Mouse (Mus musculus): ENCODE results near the gene Sumf1. TPM values are rescaled to one million over a fixed set of nuclear protein-coding genes. Genes with fewer than 3 reads are reported as not detected.
A peak's percentile ranks its signal among the peaks of the same experiment; 100 is the strongest.

Gene Sumf1
- total and polyA plus RNA-seq, 2 experiments from 2014 or later: 14.4 to 22.5 TPM

DNA sequence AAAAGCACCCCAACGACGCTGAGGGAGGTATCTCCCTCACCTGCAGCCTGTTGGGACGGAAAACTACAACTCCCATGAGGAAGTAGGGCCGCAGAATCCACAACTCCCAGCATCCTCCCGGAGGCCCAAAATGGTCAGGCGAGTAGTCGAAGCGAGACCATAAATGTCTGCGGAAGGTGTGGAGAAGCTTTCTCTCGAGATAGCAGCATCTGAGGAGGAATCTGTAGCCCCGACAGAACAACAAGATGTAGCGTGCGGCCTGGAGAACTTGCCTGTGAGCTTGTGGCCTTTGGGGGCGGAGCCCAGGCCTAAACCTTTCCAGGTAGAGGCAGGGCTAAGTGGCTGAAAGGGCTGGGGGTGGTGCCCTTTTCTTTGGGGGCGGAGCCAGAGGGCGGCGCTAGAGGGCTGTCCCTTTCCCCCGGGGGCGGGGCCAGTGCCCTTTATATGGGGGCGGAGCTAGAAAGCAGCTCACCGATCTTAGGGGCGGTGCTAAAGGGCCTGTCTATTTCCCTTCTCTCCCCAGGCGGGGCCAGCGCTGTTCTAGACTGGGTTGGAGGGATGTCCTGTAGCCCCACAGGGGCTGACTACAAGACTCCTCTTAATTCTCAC lies 120.4 kb downstream of the Sumf1 start, which contains the start of gene Setmar:
Gene Setmar (plus strand): TSS at position 128 of the 609 bp plus-strand sequence.
- DNase-seq (ENCODE audit: low spot score) (peak; percentile 98), ATAC-seq (peak; percentile 98)
- Histone ChIP-seq H3K9me3 (ENCODE audit: low read length) (no peaks in the 10 kb centered on the region), H3K4me3 (ENCODE audit: low read length) (peak within 1 kb of the TSS; percentile 50), H3K4me1 (ENCODE audit: insufficient read depth, low read length) (no peaks in the 10 kb centered on the region), H3K27me3 (ENCODE audit: insufficient read depth, low read length) (no peaks in the 10 kb centered on the region), H3K27ac (peak within 1 kb of the TSS; percentile 87), H3K9ac (replicated peaks; ENCODE audit: low read length) (peak within 1 kb of the TSS; percentile 58), H3K36me3 (ENCODE audit: insufficient read depth, low read length) (no peaks in the 10 kb centered on the region), H3K4me2 (ENCODE audit: low read depth, low read length) (peak within 1 kb of the TSS; percentile 71)
- TF ChIP-seq CTCF (IDR thresholded peaks at IDR 0.05; ENCODE audit: low read depth): peak; percentile 43; the same call in 1 of the 2 replicates
- under 1% methylated on average over 22 of the region's 24 CpGs for WGBS

DNA sequence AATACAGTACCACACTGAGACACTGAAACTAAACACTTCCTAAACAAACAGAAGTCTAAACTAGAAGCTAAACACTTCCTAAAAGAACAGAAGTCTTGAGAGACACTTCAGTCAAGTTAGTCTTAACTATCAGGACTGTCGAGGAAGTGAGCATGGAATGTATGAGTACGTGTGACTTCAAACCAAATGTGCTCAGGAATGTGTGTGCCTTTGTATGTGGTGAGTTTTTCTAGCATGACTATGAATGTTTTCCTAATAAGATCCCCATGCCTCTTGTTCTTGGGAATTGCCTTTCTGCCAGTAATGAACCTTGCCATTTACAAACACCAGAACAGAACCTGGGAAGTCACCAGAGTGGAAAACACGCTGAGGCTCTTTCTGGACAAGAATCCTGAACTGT lies 124.3 kb downstream of the Sumf1 start:
- no peak overlapping the region for H3K4me3 ChIP-seq (ENCODE audit: low read length)
- no peak overlapping the region for H3K27ac ChIP-seq
- H3K4me2 ChIP-seq (ENCODE audit: low read depth, low read length): no peak overlapping the region
- no peaks in the 10 kb centered on the region for H3K9me3 ChIP-seq (ENCODE audit: low read length)
- no peaks in the 10 kb centered on the region for H3K36me3 ChIP-seq (ENCODE audit: insufficient read depth, low read length)
- DNase-seq (ENCODE audit: low spot score) (no peak), ATAC-seq (no peak)
- H3K4me1 ChIP-seq (ENCODE audit: insufficient read depth, low read length): no peaks in the 10 kb centered on the region
- 79% methylated on average over 3 of the region's 3 CpGs for WGBS
- H3K27me3 ChIP-seq (ENCODE audit: insufficient read depth, low read length): no peaks in the 10 kb centered on the region
- TF ChIP-seq CTCF (IDR thresholded peaks at IDR 0.05; ENCODE audit: low read depth): no peak
- no peak overlapping the region for H3K9ac ChIP-seq (replicated peaks; ENCODE audit: low read length)

- TF ChIP-seq CTCF (IDR thresholded peaks at IDR 0.05; ENCODE audit: low read depth): no peak
- Histone ChIP-seq H3K27me3 (ENCODE audit: insufficient read depth, low read length) (no peaks in the 10 kb centered on the region), H3K4me2 (ENCODE audit: low read depth, low read length) (no peak overlapping the region), H3K27ac (no peak overlapping the region), H3K4me1 (ENCODE audit: insufficient read depth, low read length) (no peaks in the 10 kb centered on the region), H3K36me3 (ENCODE audit: insufficient read depth, low read length) (no peaks in the 10 kb centered on the region), H3K9ac (replicated peaks; ENCODE audit: low read length) (no peak overlapping the region), H3K9me3 (ENCODE audit: low read length) (no peaks in the 10 kb centered on the region), H3K4me3 (ENCODE audit: low read length) (no peak overlapping the region)
- ATAC-seq: no peak
- WGBS: 75% methylated on average over 5 of the region's 5 CpGs
- peak; percentile 9 for DNase-seq (ENCODE audit: low spot score)
These were observed 127.3 kb downstream of the Sumf1 start for GRCm38 (mm10) chr6:108058066-108058465.

DNA sequence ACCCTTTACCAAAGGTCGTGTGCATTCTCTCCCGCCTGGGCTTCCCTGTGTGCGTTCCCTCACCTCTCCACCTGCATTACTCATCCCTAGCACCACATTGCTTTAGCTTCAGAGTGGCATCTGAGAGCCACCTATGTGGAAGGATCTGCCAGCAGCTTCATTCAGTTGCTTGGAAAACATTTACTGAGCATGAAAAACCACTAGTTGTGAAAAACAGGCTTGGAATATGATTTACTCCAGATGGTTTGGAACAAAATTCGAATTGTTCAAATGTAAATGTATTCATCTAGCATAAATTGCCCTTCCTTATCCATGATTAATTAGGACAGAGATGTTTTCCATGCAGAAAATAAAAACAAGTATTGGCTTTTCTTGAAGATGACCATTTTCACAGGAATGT lies 128.0 kb downstream of the Sumf1 start:
- Histone ChIP-seq H3K27me3 (ENCODE audit: insufficient read depth, low read length) (no peaks in the 10 kb centered on the region), H3K4me2 (ENCODE audit: low read depth, low read length) (no peak overlapping the region), H3K27ac (no peak overlapping the region), H3K36me3 (ENCODE audit: insufficient read depth, low read length) (no peaks in the 10 kb centered on the region), H3K4me1 (ENCODE audit: insufficient read depth, low read length) (no peaks in the 10 kb centered on the region), H3K9me3 (ENCODE audit: low read length) (no peaks in the 10 kb centered on the region), H3K9ac (replicated peaks; ENCODE audit: low read length) (no peak overlapping the region), H3K4me3 (ENCODE audit: low read length) (no peak overlapping the region)
- WGBS: 68% methylated on average over 4 of the region's 4 CpGs
- no peak for TF ChIP-seq CTCF (IDR thresholded peaks at IDR 0.05; ENCODE audit: low read depth)
- ATAC-seq: no peak
- no peak for DNase-seq (ENCODE audit: low spot score)

Other genes with a start within 250 kb of the Sumf1 start
- gene Setmar, start 120.5 kb downstream of the Sumf1 start, total RNA-seq (2014; rRNA removed): 2.0 TPM in 2 replicates
- 1.8 and 2.6 TPM in 2 replicates for gene Setmar, start 120.5 kb downstream of the Sumf1 start, polyA plus RNA-seq (2015; fragmentation: Nextera tagmentation; extraction: Ambion mirVana)
- gene Itpr1, start 27.5 kb upstream of the Sumf1 start, total RNA-seq (2014; rRNA removed): 35.4 and 47.1 TPM in 2 replicates
- gene Itpr1, start 27.5 kb upstream of the Sumf1 start, polyA plus RNA-seq (2015; fragmentation: Nextera tagmentation; extraction: Ambion mirVana): 7.2 and 8.4 TPM in 2 replicates